Mouse (Mus musculus) heart, adult 2 months (tissue): ENCODE data around the gene Cebpa. TPM values are rescaled to one million over a fixed set of nuclear protein-coding genes. Genes with fewer than 3 reads are reported as not detected.
A peak's percentile ranks its signal among the peaks of the same experiment; 100 is the strongest.

Experiments used
- DNase-seq, 2 experiments: peaks; one replicate each; pipeline ENCODE4 v3.0.0; 2021
- H3K27ac ChIP-seq: fragments of 200-600 bp; 2 replicates; pipeline ENCODE4 v1.8.1; 2022
- H3K27me3 ChIP-seq: fragments of 200-500 bp; 2 replicates; pipeline ENCODE4 v1.6.1; 2012; ENCODE audit warnings: mild to moderate bottlenecking, low read length, inconsistent platforms, mixed read lengths; ENCODE audit not compliant: control insufficient read depth, insufficient read depth
- H3K36me3 ChIP-seq: fragments of 200-500 bp; 2 replicates; pipeline ENCODE4 v1.6.1; 2012; ENCODE audit warnings: low read length, inconsistent platforms; ENCODE audit not compliant: control insufficient read depth, insufficient read depth
- H3K4me1 ChIP-seq: fragments of 200-500 bp; 2 replicates; pipeline ENCODE4 v1.6.1; 2011; ENCODE audit warnings: low read length; ENCODE audit not compliant: control insufficient read depth, insufficient read depth
- H3K4me3 ChIP-seq: fragments of 200-600 bp; 2 replicates; pipeline ENCODE4 v1.8.1; 2022
- H3K79me2 ChIP-seq: fragments of 200-500 bp; replicated peaks from 2 replicates; pipeline ENCODE4 v1.6.1; 2012; ENCODE audit warnings: mild to moderate bottlenecking, inconsistent platforms, low read length, moderate library complexity, mixed read lengths; ENCODE audit not compliant: control insufficient read depth, insufficient read depth
- H3K9ac ChIP-seq: fragments of 200-500 bp; 2 replicates; pipeline ENCODE4 v1.6.1; 2012; ENCODE audit warnings: low read depth, mild to moderate bottlenecking, control low read depth, inconsistent platforms, low read length, mixed read lengths
- CTCF ChIP-seq: fragments of 200-600 bp; IDR thresholded peaks from 2 replicates; pipeline ENCODE4 v1.8.1; 2022; ENCODE audit warnings: antibody characterized with exemption, mild to moderate bottlenecking, moderate library complexity
- EP300 ChIP-seq: fragments of 200-500 bp; IDR thresholded peaks from 2 replicates; pipeline ENCODE4 v1.6.1; 2011; ENCODE audit warnings: low read depth, low read length, control low read depth; ENCODE audit not compliant: insufficient read depth
- POLR2A ChIP-seq: fragments of 200-500 bp; IDR thresholded peaks from 2 replicates; pipeline ENCODE4 v1.6.1; 2011; ENCODE audit warnings: mild to moderate bottlenecking, low read depth, low read length, control low read depth; ENCODE audit not compliant: insufficient read depth
- WGBS: fragments of 180-500 bp; shearing (Covaris S2); methylation state at CpG from one replicate; pipeline ENCODE4 v1.1.7; 2018; 5-methylcytosine and 5-hydroxymethylcytosine counted together
- intact Hi-C: fragments of 180-260 bp; cut with DNase I; formaldehyde crosslinking; loops from one replicate; pipeline ENCODE4 v1.15.1; 2025
- long read RNA-seq: library from polyadenylated mRNA; stranded (forward); transcript quantifications from one replicate; pipeline ENCODE4 v2.0.0, GENCODE M21; 2021
- polyA plus RNA-seq: library from polyadenylated mRNA; depleted of rRNA; stranded (reverse); fragments of >200 nt; gene quantifications from 2 replicates; pipeline ENCODE4 v1.2.3, GENCODE M21; 2012; rRNA removed
- total RNA-seq, 2 experiments: library from RNA; stranded (reverse); gene quantifications; 2 replicates each; pipeline ENCODE4 v1.2.3; 2021

Gene Cebpa
- 1 to 10 TPM; 7.3 to 7.8 TPM for total RNA-seq
- 8.6 and 16.5 TPM in 2 replicates for polyA plus RNA-seq
- long read RNA-seq, transcript Cebpa-201 (1 exons, 2,626 nt) = major isoform, 6 of 6 reads
- long read RNA-seq, partial matches to known transcripts = 0 of 6 reads
- long read RNA-seq, other reads (novel, unspliced or antisense) = 0 of 6 reads

DNA sequence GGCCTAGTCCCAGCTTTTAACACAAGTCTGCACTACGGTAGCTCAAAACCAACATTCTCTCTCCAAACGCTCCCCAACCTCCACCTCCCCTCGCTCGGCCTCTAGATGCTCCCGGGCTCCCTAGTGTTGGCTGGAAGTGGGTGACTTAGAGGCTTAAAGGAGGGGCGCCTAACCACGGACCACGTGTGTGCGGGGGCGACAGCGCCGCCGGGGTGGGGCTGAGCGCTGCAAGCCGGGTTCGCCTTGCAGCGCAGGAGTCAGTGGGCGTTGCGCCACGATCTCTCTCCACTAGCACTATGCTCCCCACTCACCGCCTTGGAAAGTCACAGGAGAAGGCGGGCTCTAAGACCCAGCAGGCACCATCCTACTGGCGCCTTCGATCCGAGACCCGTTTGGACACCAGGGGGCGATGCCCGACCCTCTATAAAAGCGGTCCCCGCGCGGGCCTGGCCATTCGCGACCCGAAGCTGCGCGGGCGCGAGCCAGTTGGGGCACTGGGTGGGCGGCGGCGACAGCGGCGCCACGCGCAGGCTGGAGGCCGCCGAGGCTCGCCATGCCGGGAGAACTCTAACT, at the start of gene Cebpa:
Cebpa (plus strand) TSS at position 453 of the 573 bp plus-strand sequence.
- Histone ChIP-seq H3K36me3 (no peaks in the 10 kb centered on the region), H3K27me3 (peaks cover 5% of the 10 kb centered on the region)
- peak; percentile 90 for TF ChIP-seq CTCF
- TF ChIP-seq POLR2A = peak; percentile 82
- TF ChIP-seq EP300 = peak; percentile 82

DNA sequence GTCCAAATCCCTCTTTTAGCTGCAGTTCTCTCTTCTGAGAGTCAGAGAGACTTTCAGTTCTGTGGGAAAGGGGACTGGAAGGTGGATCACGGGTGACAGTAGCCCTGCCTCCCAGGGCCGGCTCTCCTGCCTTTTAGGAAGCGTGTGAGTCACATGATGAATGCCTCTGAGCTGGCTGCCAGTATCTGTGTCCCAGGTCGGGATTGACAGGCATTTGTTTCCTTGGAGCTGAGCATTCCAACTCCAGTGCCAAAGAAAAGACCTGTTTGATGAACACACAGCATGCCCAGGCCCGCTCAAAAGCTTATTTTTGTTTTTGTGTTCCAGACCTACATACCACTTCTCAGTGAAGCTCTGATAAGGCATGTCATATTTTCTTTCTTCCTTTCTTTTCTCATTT, 42.4 kb upstream of the Cebpa start:
- Histone ChIP-seq H3K4me1 (peaks cover 3% of the 10 kb centered on the region), H3K27me3 (no peaks in the 10 kb centered on the region), H3K27ac (peak overlapping the region; percentile 61), H3K79me2 (no peaks in the 10 kb centered on the region), H3K36me3 (no peaks in the 10 kb centered on the region), H3K9ac (no peak overlapping the region), H3K4me3 (no peak overlapping the region)
- intact Hi-C loops = no loop called here
- WGBS = 21% methylated on average over 5 of the region's 5 CpGs
- peak; percentile 36 to 58 for DNase-seq
- no peak for TF ChIP-seq POLR2A
- TF ChIP-seq EP300 = 0 out of 2 replicates have a peak, but pooled peaks have one; percentile 8
- TF ChIP-seq CTCF = no peak

More for the DNA sequence above, at the start of gene Cebpa:
- Histone ChIP-seq H3K4me1 (no peaks in the 10 kb centered on the region), H3K9ac (peak within 1 kb of the TSS; percentile 83), H3K27ac (peak within 1 kb of the TSS; percentile 87), H3K4me3 (peak within 1 kb of the TSS; percentile 69), H3K79me2 (no peaks in the 10 kb centered on the region)
- WGBS = under 1% methylated on average over 50 of the region's 50 CpGs
- DNase-seq = peak; percentile 96 to 99
- intact Hi-C loops = loop anchor here (1.0 to 5.0 kb wide), 5 partner anchors 38 to 143 kb away; partner anchors contain the start of gene Cebpg

DNA sequence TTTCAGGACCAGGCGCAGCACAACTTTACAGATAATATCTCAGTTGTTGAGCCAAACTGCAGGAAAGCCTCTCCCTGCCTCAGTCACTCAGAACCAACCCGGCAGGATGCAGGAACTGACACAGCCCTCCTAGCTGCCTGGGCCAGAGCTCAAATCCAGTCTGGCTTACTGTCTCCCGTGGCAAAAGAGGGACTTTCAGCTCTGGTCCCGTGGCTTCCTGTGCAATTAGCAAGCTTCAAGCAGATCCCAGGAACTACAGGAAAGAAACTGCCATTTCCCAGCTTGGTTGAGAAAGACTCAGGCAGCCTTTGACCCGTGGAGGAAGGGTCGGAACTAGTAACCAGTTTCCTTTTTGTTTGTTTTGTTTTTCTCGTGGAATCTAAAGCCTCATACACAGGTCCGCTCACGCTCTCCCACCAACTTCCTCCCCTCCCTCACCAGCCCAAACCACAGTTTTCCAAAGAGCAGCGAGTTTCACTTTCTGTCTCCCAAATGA, 38.2 kb upstream of the Cebpa start:
- intact Hi-C loops = loop anchor here (1.0 to 2.0 kb wide), 3 partner anchors 25 to 54 kb away; partner anchors contain the start of genes Cebpa and Cebpg
- DNase-seq = peak; percentile 77 to 82

DNA sequence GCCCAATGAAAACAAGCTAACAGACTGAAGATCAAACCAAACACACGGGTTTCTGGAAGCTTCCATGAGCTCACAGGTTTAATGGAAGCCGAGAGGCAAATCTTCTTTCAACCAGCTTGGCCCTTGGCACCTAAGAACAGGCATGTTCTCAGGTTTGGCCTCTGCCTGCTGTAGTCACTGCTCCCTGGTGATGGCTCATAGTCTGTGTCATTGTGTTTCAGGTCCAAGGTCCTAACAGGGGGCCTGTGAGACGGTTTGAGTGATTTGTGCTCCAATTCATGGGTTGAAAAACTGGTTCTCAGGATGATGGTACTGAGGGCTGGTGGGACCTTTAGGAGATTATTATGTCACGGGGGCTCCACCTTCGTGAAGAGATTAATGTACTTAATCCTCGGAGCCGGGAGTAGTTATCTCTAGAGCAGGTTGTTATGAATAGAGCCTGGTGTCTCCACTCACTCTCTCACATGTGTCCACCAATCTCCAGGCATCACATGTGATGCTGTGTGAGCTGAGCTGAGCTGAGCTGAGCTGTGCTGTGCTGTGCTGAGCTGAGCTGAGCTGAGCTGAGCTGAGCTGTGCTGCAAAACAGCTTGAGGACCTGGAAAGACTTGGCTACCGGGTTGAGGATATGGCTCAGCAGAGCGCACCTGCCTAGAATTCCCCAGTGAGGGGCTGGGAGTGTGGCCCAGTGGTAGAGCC, 37.5 kb upstream of the Cebpa start:
- H3K4me3 ChIP-seq = peak overlapping the region; percentile 37
- H3K79me2 ChIP-seq = no peaks in the 10 kb centered on the region
- H3K27ac ChIP-seq = peak overlapping the region; percentile 83
- H3K9ac ChIP-seq = peak overlapping the region; percentile 53
- peaks cover 5% of the 10 kb centered on the region for H3K4me1 ChIP-seq
- no peak for DNase-seq
- H3K36me3 ChIP-seq = no peaks in the 10 kb centered on the region
- TF ChIP-seq CTCF (no peak), EP300 (no peak), POLR2A (no peak)
- 77% methylated on average over 9 of the region's 9 CpGs for WGBS
- intact Hi-C loops = loop anchor here (2.0 kb wide), 2 partner anchors 37 to 55 kb away; partner anchors contain the start of gene Cebpa
- no peaks in the 10 kb centered on the region for H3K27me3 ChIP-seq

More for the DNA sequence above, 38.2 kb upstream of the Cebpa start:
- H3K27ac ChIP-seq = peak overlapping the region; percentile 83
- peaks cover 5% of the 10 kb centered on the region for H3K4me1 ChIP-seq
- H3K9ac ChIP-seq = peak overlapping the region; percentile 26
- no peaks in the 10 kb centered on the region for H3K36me3 ChIP-seq
- 20% methylated on average over 10 of the region's 10 CpGs for WGBS
- H3K4me3 ChIP-seq = peak overlapping the region; percentile 37
- peak; percentile 35 for TF ChIP-seq CTCF
- TF ChIP-seq POLR2A = peak; percentile 73
- TF ChIP-seq EP300 = peak; percentile 65; the same call in 1 of the 2 replicates
- H3K27me3 ChIP-seq = no peaks in the 10 kb centered on the region
- no peaks in the 10 kb centered on the region for H3K79me2 ChIP-seq

DNA sequence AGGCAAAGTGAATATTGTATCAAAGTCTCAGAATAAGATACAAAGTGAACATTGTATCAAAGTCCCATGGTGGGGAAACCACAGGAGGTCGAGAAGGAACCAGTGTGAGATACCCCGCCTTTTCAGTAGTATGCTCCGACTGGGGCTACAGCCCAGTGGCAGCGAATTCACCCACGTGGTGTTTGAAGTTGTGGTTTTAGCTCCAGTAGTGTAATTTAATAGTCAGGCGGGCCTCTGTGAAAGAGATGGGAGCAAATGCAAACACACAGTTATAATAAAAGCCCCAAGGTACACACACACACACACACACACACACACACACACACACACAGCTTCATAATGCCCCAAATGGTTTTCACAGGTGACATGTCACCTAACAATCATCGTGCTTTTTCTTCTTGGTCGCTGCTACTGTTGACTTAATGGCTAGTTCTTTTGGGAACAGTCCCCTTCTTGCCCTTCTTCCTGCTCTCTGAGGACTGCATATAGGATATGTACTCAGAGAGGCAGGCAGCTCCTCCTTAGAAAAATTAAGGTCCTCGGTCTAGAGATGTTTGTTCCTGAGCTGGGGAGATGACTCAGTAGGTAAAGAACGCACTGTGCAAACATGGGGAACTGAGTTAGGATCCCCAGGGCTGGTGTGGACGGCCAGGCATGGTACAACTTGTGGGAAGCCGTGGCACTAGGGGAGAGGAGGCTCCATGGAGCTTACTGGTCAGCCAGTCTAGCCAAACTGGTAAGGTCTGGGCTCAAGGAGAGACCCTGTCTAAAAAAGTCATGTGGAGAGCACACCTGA, 34.3 kb upstream of the Cebpa start:
- Histone ChIP-seq H3K4me1 (peaks cover 6% of the 10 kb centered on the region), H3K27me3 (no peaks in the 10 kb centered on the region), H3K27ac (no peak overlapping the region), H3K79me2 (no peaks in the 10 kb centered on the region), H3K9ac (no peak overlapping the region), H3K4me3 (no peak overlapping the region), H3K36me3 (no peaks in the 10 kb centered on the region)
- WGBS = 85% methylated on average over 12 of the region's 12 CpGs
- intact Hi-C loops = no loop called here
- DNase-seq = no peak
- TF ChIP-seq EP300 = no peak
- no peak for TF ChIP-seq CTCF
- TF ChIP-seq POLR2A = no peak
